Mouse (Mus musculus): ENCODE data around the gene Ccdc171.
"Not testable (repeated sequence)": the region's sequence is repeated elsewhere in the genome, so short reads cannot be mapped to it uniquely, and the experiment has no call there.

The Ccdc171 gene

GRCm38 (mm10) chr4:83524843-83525689 is at the start of gene Ccdc171:
TSS of gene Ccdc171 (plus strand) at chr4:83525545.
- DNase-seq: peak; percentile 97

- DNase-seq: no peak
Measured at GRCm38 (mm10) chr4:83485250-83485649, 40.1 kb upstream of the Ccdc171 start.

GRCm38 (mm10) chr4:83485735-83486116 is 39.6 kb upstream of the Ccdc171 start:
- DNase-seq: peak; percentile 94

DNA sequence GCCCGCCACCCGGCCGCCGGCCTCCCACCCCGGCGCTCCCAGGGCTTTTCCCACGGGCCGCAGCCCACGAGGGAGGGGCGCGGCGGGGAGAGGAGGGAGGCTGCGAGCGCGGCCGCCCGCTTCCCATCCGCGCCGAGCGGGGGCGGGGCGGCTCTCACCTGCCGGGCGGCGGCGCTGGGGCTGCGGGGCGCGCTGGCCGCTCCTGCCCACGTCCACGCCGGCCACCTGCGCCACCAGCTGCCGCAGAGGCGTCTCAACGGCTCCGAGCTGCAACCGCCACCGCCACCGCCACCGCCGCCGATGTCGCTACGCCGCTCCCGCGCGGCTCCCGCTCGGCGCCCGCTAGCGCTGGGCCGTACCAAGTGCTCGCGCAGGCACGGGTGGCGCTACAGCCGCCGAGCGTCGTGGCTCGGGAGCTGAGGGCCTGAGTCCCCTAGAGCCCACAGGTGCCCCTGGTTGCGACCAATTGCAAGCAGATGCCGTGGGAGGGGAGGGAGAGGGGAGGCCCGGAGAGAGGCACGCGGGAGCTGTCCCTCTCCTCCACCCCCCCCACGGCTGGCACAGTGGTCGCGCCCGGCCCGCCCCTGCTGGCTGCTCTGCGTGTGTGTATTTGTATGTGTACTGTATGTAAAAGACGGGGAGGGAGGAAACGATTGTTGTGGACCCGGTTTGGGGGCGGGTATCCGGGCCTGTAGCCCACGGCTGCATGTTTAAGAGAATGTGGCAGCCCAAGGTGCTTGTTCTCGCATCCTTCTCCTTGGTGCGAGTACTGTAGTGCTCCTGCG is 39.0 kb upstream of the Ccdc171 start, which contains the start of gene Psip1:
Psip1 (minus strand) TSS at position 343 of the 785 bp plus-strand sequence.
- DNase-seq: peak; percentile 95

- no peak for DNase-seq
Measured at GRCm38 (mm10) chr4:83489121-83489520, 36.2 kb upstream of the Ccdc171 start.

DNA sequence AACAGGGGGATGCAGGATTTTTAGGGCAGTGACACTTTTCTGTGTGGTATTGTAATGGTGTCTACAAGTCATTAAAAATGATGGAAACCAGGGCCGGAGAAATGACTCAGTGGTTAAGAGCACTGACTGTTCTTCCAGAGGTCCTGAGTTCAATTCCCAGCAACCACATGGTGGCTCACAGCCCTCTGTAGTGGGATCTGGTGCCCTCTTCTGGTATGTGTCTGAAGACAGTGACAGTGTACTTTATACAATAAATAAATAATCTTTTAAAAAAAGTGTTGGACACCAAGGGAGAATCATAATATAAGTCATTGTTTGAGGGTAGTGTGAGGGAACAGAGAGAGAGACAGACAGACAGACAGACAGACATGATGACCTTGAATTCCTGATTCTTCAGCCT is 32.2 kb upstream of the Ccdc171 start:
- peak; percentile 35 for DNase-seq

DNA sequence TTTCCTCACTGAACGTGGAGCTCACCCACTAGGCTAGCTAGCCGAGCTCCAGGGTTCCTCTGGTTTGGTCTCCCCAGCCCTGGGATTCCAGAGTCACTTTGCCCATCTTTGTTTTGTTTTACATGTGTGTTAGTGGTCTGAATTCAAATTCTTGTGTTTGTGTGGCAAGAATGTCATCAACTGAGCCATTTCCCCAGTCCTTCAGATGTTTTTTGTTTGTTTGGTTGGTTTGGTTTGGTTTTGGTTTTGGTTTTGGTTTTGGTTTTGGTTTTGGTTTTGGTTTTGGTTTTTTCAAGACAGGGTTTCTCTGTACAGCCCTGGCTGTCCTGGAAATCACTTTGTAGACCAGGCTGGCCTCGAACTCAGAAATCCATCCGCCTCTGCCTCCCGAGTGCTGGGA is 28.3 kb upstream of the Ccdc171 start:
- DNase-seq: not testable (repeated sequence)

- no peak for DNase-seq
Measured at GRCm38 (mm10) chr4:83500154-83501036, 24.9 kb upstream of the Ccdc171 start.

DNA sequence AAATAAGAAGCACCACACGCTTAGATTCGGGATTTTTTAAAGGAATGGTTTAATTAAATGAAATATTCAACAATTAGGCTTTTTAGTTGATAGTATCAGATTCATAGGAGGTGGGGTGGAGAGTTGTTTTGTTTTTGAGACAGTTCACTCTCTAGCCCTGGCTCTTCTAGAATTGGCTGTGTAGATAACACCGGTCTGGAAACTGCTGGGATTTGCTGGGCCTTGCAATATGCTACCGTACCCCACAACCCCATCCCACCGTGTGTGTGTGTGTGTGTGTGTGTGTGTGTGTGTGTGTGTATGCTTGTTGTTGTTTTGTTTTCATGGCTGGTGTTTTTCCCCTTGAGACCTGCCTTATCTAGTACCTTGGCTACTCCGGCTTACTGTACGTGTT is 24.3 kb upstream of the Ccdc171 start:
- DNase-seq: no peak

DNA sequence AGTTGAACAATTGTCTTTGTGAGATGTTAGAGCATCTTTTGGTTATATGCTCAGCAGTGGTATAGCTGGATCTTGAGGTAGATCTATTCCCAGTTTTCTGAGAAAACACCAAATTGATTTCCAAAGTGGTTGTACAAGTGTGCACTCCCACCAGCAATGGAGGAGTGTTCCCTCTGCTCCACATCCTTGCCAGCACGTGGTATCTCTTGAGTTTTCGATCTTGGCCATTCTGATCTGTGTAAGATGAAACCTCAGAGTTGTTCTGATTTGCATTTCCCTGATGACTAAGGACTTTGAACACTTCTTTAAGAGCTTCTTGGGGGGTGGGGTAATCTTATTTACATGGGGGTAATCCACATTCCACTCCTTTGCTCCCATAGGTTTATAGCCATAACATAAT is 15.7 kb upstream of the Ccdc171 start:
- DNase-seq: no peak

GRCm38 (mm10) chr4:83511083-83511482 is 14.3 kb upstream of the Ccdc171 start:
- no peak for DNase-seq

DNA sequence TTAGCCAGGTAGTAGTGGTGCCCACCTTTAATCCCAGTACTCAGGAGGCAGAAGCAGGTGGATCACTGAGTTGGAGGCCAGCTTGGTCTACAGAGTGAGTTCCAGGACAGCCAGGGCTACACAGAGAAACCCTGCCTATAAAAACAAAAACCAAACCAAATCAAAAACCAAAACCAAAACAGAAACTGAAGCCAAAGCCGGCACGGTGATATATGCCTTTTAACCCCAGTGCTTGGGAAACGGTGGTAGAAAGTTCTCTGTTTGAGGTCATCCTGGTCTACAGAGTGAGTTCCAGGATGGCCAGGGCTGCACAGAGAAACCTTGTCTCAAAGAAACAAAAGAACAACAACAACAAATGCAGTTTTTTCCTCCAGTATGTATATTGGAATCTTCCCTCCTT is 13.1 kb upstream of the Ccdc171 start:
- no peak for DNase-seq

- DNase-seq: no peak
Measured at GRCm38 (mm10) chr4:83512644-83513043, 12.7 kb upstream of the Ccdc171 start.

- DNase-seq: no peak
Measured at GRCm38 (mm10) chr4:83514183-83514582, 11.2 kb upstream of the Ccdc171 start.

DNA sequence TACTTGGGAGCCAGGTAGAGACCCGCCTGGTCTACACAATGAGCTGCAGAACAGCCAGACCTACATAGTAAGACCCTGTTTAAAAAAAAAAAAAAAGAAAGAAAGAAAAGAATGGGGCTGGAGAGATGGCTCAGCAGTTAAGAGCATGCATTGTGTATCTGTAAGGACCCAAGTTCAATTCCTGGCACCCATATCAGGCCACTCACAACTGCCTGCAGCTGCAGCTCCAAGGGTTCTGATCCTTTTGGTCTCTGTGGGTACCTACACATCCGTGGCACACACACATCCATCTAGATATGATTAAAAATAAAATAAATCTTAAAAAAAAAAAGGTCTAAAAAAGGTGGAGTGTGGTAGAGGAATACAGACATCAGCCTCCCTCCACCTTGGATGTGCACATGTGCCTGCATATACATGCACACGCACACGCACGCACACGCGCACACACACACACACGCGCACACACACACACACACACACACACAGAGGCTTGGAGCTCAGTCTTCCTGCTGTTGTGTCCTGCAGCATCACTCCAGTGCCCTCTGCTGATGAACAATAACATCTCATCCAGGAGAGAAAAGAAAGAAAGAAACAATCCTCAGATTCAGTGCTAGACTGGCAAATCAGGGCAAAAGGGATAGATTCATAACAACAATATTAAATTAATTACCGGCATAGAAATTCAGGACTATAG is 10.2 kb upstream of the Ccdc171 start:
- peak; percentile 38 for DNase-seq

DNA sequence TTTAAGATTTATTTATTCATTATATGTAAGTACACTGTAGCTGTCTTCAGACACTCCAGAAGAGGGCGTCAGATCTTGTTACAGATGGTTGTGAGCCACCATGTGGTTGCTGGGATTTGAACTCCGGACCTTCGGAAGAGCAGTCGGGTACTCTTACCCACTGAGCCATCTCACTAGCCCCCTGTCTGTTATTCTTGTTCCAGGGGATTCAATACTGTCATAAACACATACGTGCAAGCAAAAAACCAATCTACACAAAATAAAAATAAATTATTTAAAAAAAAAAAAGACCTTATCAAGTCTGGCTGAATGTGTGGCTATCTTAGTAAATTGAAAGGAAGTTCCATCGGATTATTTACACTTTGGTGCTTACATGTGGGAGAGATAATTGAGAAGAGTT is 9.2 kb upstream of the Ccdc171 start:
- not testable (repeated sequence) for DNase-seq

- DNase-seq: no peak
Measured at GRCm38 (mm10) chr4:83519148-83519547, 6.2 kb upstream of the Ccdc171 start.

GRCm38 (mm10) chr4:83519807-83520206 is 5.5 kb upstream of the Ccdc171 start:
- DNase-seq: no peak

DNA sequence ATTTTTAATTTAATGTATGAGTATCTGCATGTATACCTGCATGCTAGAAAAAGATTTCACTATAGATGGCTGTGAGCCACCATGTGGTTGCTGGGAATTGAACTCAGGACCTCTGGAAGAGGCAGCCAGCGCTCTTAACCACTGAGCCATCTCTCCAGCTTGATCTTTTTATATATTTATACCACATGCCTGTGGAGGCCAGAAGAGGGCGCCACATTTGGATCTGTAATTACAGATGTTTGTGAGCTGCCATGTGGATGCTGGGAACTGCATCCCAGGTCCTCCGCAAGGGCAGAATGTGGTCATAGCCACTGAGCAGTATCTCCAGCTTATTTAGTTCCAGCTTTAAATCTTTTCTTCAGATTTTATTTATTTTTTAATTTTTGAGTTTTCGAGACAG is 5.0 kb upstream of the Ccdc171 start:
- DNase-seq: peak; percentile 16

DNA sequence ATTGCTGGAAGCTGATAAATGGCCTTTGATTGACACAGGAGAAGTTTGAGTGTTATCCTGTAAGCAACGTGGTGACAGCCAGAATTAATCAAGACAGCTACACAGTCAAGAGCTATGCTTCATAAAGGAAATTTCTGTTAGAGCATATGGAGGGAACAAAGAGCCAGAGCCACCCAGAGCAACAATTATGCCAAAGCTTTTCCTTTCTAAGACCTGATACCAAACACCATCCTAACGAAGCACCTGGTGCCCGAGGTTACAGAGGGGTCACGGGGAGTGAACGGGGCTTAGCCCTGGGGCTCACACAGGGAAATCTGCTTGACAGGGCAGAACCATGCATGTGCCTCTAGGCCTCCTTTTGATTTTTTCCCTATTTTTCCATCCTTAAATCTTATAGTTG is 3.3 kb upstream of the Ccdc171 start:
- no peak for DNase-seq

DNA sequence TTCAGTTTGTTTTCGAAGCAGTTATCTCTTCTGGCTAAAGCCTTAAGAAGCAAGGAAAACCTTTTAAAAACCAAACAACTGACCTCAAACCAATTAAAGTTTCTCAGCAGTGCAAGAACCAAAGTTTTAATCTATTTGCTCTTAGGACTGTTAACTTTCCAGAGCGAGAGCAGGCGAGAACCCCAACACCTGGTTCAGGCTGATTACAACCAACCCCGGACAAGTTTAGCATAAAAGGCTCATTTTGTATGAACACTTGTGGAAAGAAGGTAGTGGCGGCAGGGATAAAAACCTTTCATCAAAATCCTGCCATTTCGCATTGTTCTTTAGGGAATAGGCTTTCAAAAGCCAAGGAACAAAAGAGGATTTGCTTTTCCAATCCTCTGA is 896 bp upstream of the Ccdc171 start:
- no peak for DNase-seq

GRCm38 (mm10) chr4:83525690-83526055 is 328 bp downstream of the Ccdc171 start:
- DNase-seq: no peak

All from thymus, postnatal 14 days (tissue).